Mouse (Mus musculus): ENCODE measurements around the gene Map3k11. TPM values are rescaled to one million over a fixed set of nuclear protein-coding genes. Genes with fewer than 3 reads are reported as not detected.

Map3k11 gene
- total RNA-seq, 2 experiments from 2014 or later, result 7.3 to 11.2 TPM

Other genes starting within 250 kb of the Map3k11 start
- 0.42 TPM in 1 of 2 replicates, not detected in the other for gene Fosl1, start 241.2 kb upstream of the Map3k11 start, total RNA-seq (2015; ENCODE audit: low replicate concordance)
- gene Fosl1, start 241.2 kb upstream of the Map3k11 start, total RNA-seq (2017; ENCODE audit: low replicate concordance), result not detected in 2 replicates
- gene Ccdc85b, start 230.8 kb upstream of the Map3k11 start, total RNA-seq (2015; ENCODE audit: low replicate concordance), result 0.38 TPM in 1 of 2 replicates, not detected in the other
- 0.14 and 0.17 TPM in 2 replicates for gene Ccdc85b, start 230.8 kb upstream of the Map3k11 start, total RNA-seq (2017; ENCODE audit: low replicate concordance)
- gene Fibp, start 228.1 kb upstream of the Map3k11 start, total RNA-seq (2015; ENCODE audit: low replicate concordance), result 13.2 and 15.2 TPM in 2 replicates
- 17.6 and 19.0 TPM in 2 replicates for gene Fibp, start 228.1 kb upstream of the Map3k11 start, total RNA-seq (2017; ENCODE audit: low replicate concordance)
- not detected in 2 replicates for gene Ctsw, start 220.2 kb upstream of the Map3k11 start, total RNA-seq (2015; ENCODE audit: low replicate concordance)
- gene Ctsw, start 220.2 kb upstream of the Map3k11 start, total RNA-seq (2017; ENCODE audit: low replicate concordance), result not detected in 2 replicates
- not detected in 2 replicates for gene Efemp2, start 214.8 kb upstream of the Map3k11 start, total RNA-seq (2015; ENCODE audit: low replicate concordance)
- gene Efemp2, start 214.8 kb upstream of the Map3k11 start, total RNA-seq (2017; ENCODE audit: low replicate concordance), result 3.4 TPM in 1 of 2 replicates, not detected in the other
- 12.5 and 18.6 TPM in 2 replicates for gene Mus81, start 200.3 kb upstream of the Map3k11 start, total RNA-seq (2015; ENCODE audit: low replicate concordance)
- gene Mus81, start 200.3 kb upstream of the Map3k11 start, total RNA-seq (2017; ENCODE audit: low replicate concordance), result 1.8 and 8.3 TPM in 2 replicates
- 516 and 540 TPM in 2 replicates for gene Cfl1, start 198.3 kb upstream of the Map3k11 start, total RNA-seq (2015; ENCODE audit: low replicate concordance)
- 293 and 380 TPM in 2 replicates for gene Cfl1, start 198.3 kb upstream of the Map3k11 start, total RNA-seq (2017; ENCODE audit: low replicate concordance)
- not detected in 2 replicates for gene 1700020D05Rik, start 185.0 kb upstream of the Map3k11 start, total RNA-seq (2015; ENCODE audit: low replicate concordance)
- 1.1 and 1.3 TPM in 2 replicates for gene 1700020D05Rik, start 185.0 kb upstream of the Map3k11 start, total RNA-seq (2017; ENCODE audit: low replicate concordance)
- gene Snx32, start 178.2 kb upstream of the Map3k11 start, total RNA-seq (2015; ENCODE audit: low replicate concordance), result 1.9 and 2.9 TPM in 2 replicates
- gene Snx32, start 178.2 kb upstream of the Map3k11 start, total RNA-seq (2017; ENCODE audit: low replicate concordance), result 11.7 and 13.4 TPM in 2 replicates
- gene Ovol1, start 128.1 kb upstream of the Map3k11 start, total RNA-seq (2015; ENCODE audit: low replicate concordance), result not detected in 2 replicates
- not detected in 2 replicates for gene Ovol1, start 128.1 kb upstream of the Map3k11 start, total RNA-seq (2017; ENCODE audit: low replicate concordance)
- gene Ap5b1, start 120.7 kb upstream of the Map3k11 start, total RNA-seq (2015; ENCODE audit: low replicate concordance), result 2.9 and 5.2 TPM in 2 replicates
- gene Ap5b1, start 120.7 kb upstream of the Map3k11 start, total RNA-seq (2017; ENCODE audit: low replicate concordance), result 1.8 and 4.7 TPM in 2 replicates
- 14.4 and 52.2 TPM in 2 replicates for gene Rnaseh2c, start 86.9 kb upstream of the Map3k11 start, total RNA-seq (2015; ENCODE audit: low replicate concordance)
- 19.3 and 79.3 TPM in 2 replicates for gene Rnaseh2c, start 86.9 kb upstream of the Map3k11 start, total RNA-seq (2017; ENCODE audit: low replicate concordance)
- gene Kat5, start 78.5 kb upstream of the Map3k11 start, total RNA-seq (2015; ENCODE audit: low replicate concordance), result 8.2 and 11.3 TPM in 2 replicates
- gene Kat5, start 78.5 kb upstream of the Map3k11 start, total RNA-seq (2017; ENCODE audit: low replicate concordance), result 22.0 and 28.9 TPM in 2 replicates
- gene Rela, start 51.3 kb upstream of the Map3k11 start, total RNA-seq (2015; ENCODE audit: low replicate concordance), result 13.1 and 25.1 TPM in 2 replicates
- gene Rela, start 51.3 kb upstream of the Map3k11 start, total RNA-seq (2017; ENCODE audit: low replicate concordance), result 15.5 and 22.0 TPM in 2 replicates
- 20.5 and 36.9 TPM in 2 replicates for gene Sipa1, start 25.0 kb upstream of the Map3k11 start, total RNA-seq (2015; ENCODE audit: low replicate concordance)
- 27.4 and 90.3 TPM in 2 replicates for gene Sipa1, start 25.0 kb upstream of the Map3k11 start, total RNA-seq (2017; ENCODE audit: low replicate concordance)
- gene Pcnx3, start 166 bp downstream of the Map3k11 start, total RNA-seq (2015; ENCODE audit: low replicate concordance), result 10.7 and 16.3 TPM in 2 replicates
- 14.8 and 20.3 TPM in 2 replicates for gene Pcnx3, start 166 bp downstream of the Map3k11 start, total RNA-seq (2017; ENCODE audit: low replicate concordance)
- not detected in 2 replicates for gene Kcnk7, start 15.6 kb downstream of the Map3k11 start, total RNA-seq (2015; ENCODE audit: low replicate concordance)
- not detected in 2 replicates for gene Kcnk7, start 15.6 kb downstream of the Map3k11 start, total RNA-seq (2017; ENCODE audit: low replicate concordance)
- 27.5 and 57.9 TPM in 2 replicates for gene Ehbp1l1, start 37.6 kb downstream of the Map3k11 start, total RNA-seq (2015; ENCODE audit: low replicate concordance)
- 236 and 446 TPM in 2 replicates for gene Ehbp1l1, start 37.6 kb downstream of the Map3k11 start, total RNA-seq (2017; ENCODE audit: low replicate concordance)
- gene Fam89b, start 40.9 kb downstream of the Map3k11 start, total RNA-seq (2015; ENCODE audit: low replicate concordance), result 11.5 and 30.4 TPM in 2 replicates
- 8.5 and 10.5 TPM in 2 replicates for gene Fam89b, start 40.9 kb downstream of the Map3k11 start, total RNA-seq (2017; ENCODE audit: low replicate concordance)
- 0.63 TPM in 1 of 2 replicates, not detected in the other for gene Ltbp3, start 52.2 kb downstream of the Map3k11 start, total RNA-seq (2015; ENCODE audit: low replicate concordance)
- gene Ltbp3, start 52.2 kb downstream of the Map3k11 start, total RNA-seq (2017; ENCODE audit: low replicate concordance), result 0.68 TPM in 1 of 2 replicates, not detected in the other
- 8.2 and 12.9 TPM in 2 replicates for gene Scyl1, start 82.7 kb downstream of the Map3k11 start, total RNA-seq (2015; ENCODE audit: low replicate concordance)
- 9.1 and 11.9 TPM in 2 replicates for gene Scyl1, start 82.7 kb downstream of the Map3k11 start, total RNA-seq (2017; ENCODE audit: low replicate concordance)
- gene Frmd8, start 186.5 kb downstream of the Map3k11 start, total RNA-seq (2015; ENCODE audit: low replicate concordance), result 5.4 and 6.0 TPM in 2 replicates
- 4.2 and 6.8 TPM in 2 replicates for gene Frmd8, start 186.5 kb downstream of the Map3k11 start, total RNA-seq (2017; ENCODE audit: low replicate concordance)
- gene Slc25a45, start 189.1 kb downstream of the Map3k11 start, total RNA-seq (2015; ENCODE audit: low replicate concordance), result 14.0 and 14.6 TPM in 2 replicates
- gene Slc25a45, start 189.1 kb downstream of the Map3k11 start, total RNA-seq (2017; ENCODE audit: low replicate concordance), result 10.0 and 11.3 TPM in 2 replicates
- 0.38 and 1.0 TPM in 2 replicates for gene Tigd3, start 205.4 kb downstream of the Map3k11 start, total RNA-seq (2015; ENCODE audit: low replicate concordance)
- 3.1 and 6.1 TPM in 2 replicates for gene Tigd3, start 205.4 kb downstream of the Map3k11 start, total RNA-seq (2017; ENCODE audit: low replicate concordance)
- gene Dpf2, start 224.3 kb downstream of the Map3k11 start, total RNA-seq (2015; ENCODE audit: low replicate concordance), result 19.4 and 34.3 TPM in 2 replicates
- 58.8 and 71.4 TPM in 2 replicates for gene Dpf2, start 224.3 kb downstream of the Map3k11 start, total RNA-seq (2017; ENCODE audit: low replicate concordance)
- gene Cdc42ep2, start 236.1 kb downstream of the Map3k11 start, total RNA-seq (2015; ENCODE audit: low replicate concordance), result 0.38 and 0.42 TPM in 2 replicates
- gene Cdc42ep2, start 236.1 kb downstream of the Map3k11 start, total RNA-seq (2017; ENCODE audit: low replicate concordance), result 0.42 TPM in 1 of 2 replicates, not detected in the other

All from erythroblast, adult 5-6 weeks (primary cell).